Mouse (Mus musculus): ENCODE measurements around the gene Lemd2. TPM values are rescaled to one million over a fixed set of nuclear protein-coding genes. Genes with fewer than 3 reads are reported as not detected.
A peak's percentile ranks its signal among the peaks of the same experiment; 100 is the strongest.

Lemd2 gene
- polyA plus RNA-seq, 1 experiment: 64.0 TPM

- TF ChIP-seq POLR2A (IDR thresholded peaks at IDR 0.05; ENCODE audit: extremely low read depth, insufficient read depth, low read length) (no peak), CTCF (IDR thresholded peaks at IDR 0.05; ENCODE audit: extremely low read depth, insufficient read depth, low read length) (no peak)
- H3K4me1 ChIP-seq (ENCODE audit: control insufficient read depth, insufficient read depth, low read length): no peaks in the 10 kb centered on the region
- no peak overlapping the region for H3K4me3 ChIP-seq (ENCODE audit: insufficient read depth, low read length)
- no peak overlapping the region for H3K27ac ChIP-seq (ENCODE audit: insufficient read depth, low read length)
These were observed 21.9 kb downstream of the Lemd2 start for GRCm38 (mm10) chr17:27182401-27182800.

- H3K4me1 ChIP-seq (ENCODE audit: control insufficient read depth, insufficient read depth, low read length): no peaks in the 10 kb centered on the region
- TF ChIP-seq CTCF (IDR thresholded peaks at IDR 0.05; ENCODE audit: extremely low read depth, insufficient read depth, low read length) (peak; percentile 15; the same call in 1 of the 2 replicates), POLR2A (IDR thresholded peaks at IDR 0.05; ENCODE audit: extremely low read depth, insufficient read depth, low read length) (no peak)
These were observed 22.6 kb downstream of the Lemd2 start for GRCm38 (mm10) chr17:27181666-27182065.

GRCm38 (mm10) chr17:27179681-27180280 lies 24.5 kb downstream of the Lemd2 start:
- Histone ChIP-seq H3K4me3 (ENCODE audit: insufficient read depth, low read length) (no peak overlapping the region), H3K4me1 (ENCODE audit: control insufficient read depth, insufficient read depth, low read length) (no peaks in the 10 kb centered on the region), H3K27ac (ENCODE audit: insufficient read depth, low read length) (no peak overlapping the region)
- no peak for TF ChIP-seq CTCF (IDR thresholded peaks at IDR 0.05; ENCODE audit: extremely low read depth, insufficient read depth, low read length)
- no peak for TF ChIP-seq POLR2A (IDR thresholded peaks at IDR 0.05; ENCODE audit: extremely low read depth, insufficient read depth, low read length)

More at GRCm38 (mm10) chr17:27181666-27182065, 22.6 kb downstream of the Lemd2 start:
- H3K27ac ChIP-seq (ENCODE audit: insufficient read depth, low read length): no peak overlapping the region
- no peak overlapping the region for H3K4me3 ChIP-seq (ENCODE audit: insufficient read depth, low read length)

- TF ChIP-seq POLR2A (IDR thresholded peaks at IDR 0.05; ENCODE audit: extremely low read depth, insufficient read depth, low read length) (no peak), CTCF (IDR thresholded peaks at IDR 0.05; ENCODE audit: extremely low read depth, insufficient read depth, low read length) (no peak)
- Histone ChIP-seq H3K4me1 (ENCODE audit: control insufficient read depth, insufficient read depth, low read length) (no peaks in the 10 kb centered on the region), H3K27ac (ENCODE audit: insufficient read depth, low read length) (no peak overlapping the region), H3K4me3 (ENCODE audit: insufficient read depth, low read length) (no peak overlapping the region)
These were observed 25.7 kb downstream of the Lemd2 start for GRCm38 (mm10) chr17:27178427-27179177.

- Histone ChIP-seq H3K4me1 (ENCODE audit: control insufficient read depth, insufficient read depth, low read length) (no peaks in the 10 kb centered on the region), H3K4me3 (ENCODE audit: insufficient read depth, low read length) (no peak overlapping the region), H3K27ac (ENCODE audit: insufficient read depth, low read length) (no peak overlapping the region)
- no peak for TF ChIP-seq POLR2A (IDR thresholded peaks at IDR 0.05; ENCODE audit: extremely low read depth, insufficient read depth, low read length)
- no peak for TF ChIP-seq CTCF (IDR thresholded peaks at IDR 0.05; ENCODE audit: extremely low read depth, insufficient read depth, low read length)
These were observed 26.2 kb downstream of the Lemd2 start for GRCm38 (mm10) chr17:27178019-27178418.

GRCm38 (mm10) chr17:27176754-27177153 lies 27.5 kb downstream of the Lemd2 start:
- no peak overlapping the region for H3K4me3 ChIP-seq (ENCODE audit: insufficient read depth, low read length)
- H3K4me1 ChIP-seq (ENCODE audit: control insufficient read depth, insufficient read depth, low read length): no peaks in the 10 kb centered on the region
- H3K27ac ChIP-seq (ENCODE audit: insufficient read depth, low read length): no peak overlapping the region
- TF ChIP-seq CTCF (IDR thresholded peaks at IDR 0.05; ENCODE audit: extremely low read depth, insufficient read depth, low read length) (no peak), POLR2A (IDR thresholded peaks at IDR 0.05; ENCODE audit: extremely low read depth, insufficient read depth, low read length) (no peak)

GRCm38 (mm10) chr17:27176287-27176686 lies 28.0 kb downstream of the Lemd2 start:
- TF ChIP-seq CTCF (IDR thresholded peaks at IDR 0.05; ENCODE audit: extremely low read depth, insufficient read depth, low read length) (no peak), POLR2A (IDR thresholded peaks at IDR 0.05; ENCODE audit: extremely low read depth, insufficient read depth, low read length) (no peak)
- H3K27ac ChIP-seq (ENCODE audit: insufficient read depth, low read length): no peak overlapping the region
- no peak overlapping the region for H3K4me3 ChIP-seq (ENCODE audit: insufficient read depth, low read length)
- H3K4me1 ChIP-seq (ENCODE audit: control insufficient read depth, insufficient read depth, low read length): no peaks in the 10 kb centered on the region

- Histone ChIP-seq H3K27ac (ENCODE audit: insufficient read depth, low read length) (no peak overlapping the region), H3K4me3 (ENCODE audit: insufficient read depth, low read length) (no peak overlapping the region), H3K4me1 (ENCODE audit: control insufficient read depth, insufficient read depth, low read length) (no peaks in the 10 kb centered on the region)
- TF ChIP-seq CTCF (IDR thresholded peaks at IDR 0.05; ENCODE audit: extremely low read depth, insufficient read depth, low read length) (no peak), POLR2A (IDR thresholded peaks at IDR 0.05; ENCODE audit: extremely low read depth, insufficient read depth, low read length) (no peak)
These were observed 28.9 kb downstream of the Lemd2 start for GRCm38 (mm10) chr17:27175196-27175874.

- TF ChIP-seq CTCF (IDR thresholded peaks at IDR 0.05; ENCODE audit: extremely low read depth, insufficient read depth, low read length): no peak
- TF ChIP-seq POLR2A (IDR thresholded peaks at IDR 0.05; ENCODE audit: extremely low read depth, insufficient read depth, low read length): no peak
- Histone ChIP-seq H3K27ac (ENCODE audit: insufficient read depth, low read length) (no peak overlapping the region), H3K4me3 (ENCODE audit: insufficient read depth, low read length) (no peak overlapping the region), H3K4me1 (ENCODE audit: control insufficient read depth, insufficient read depth, low read length) (no peaks in the 10 kb centered on the region)
These were observed 30.6 kb downstream of the Lemd2 start for GRCm38 (mm10) chr17:27173715-27174114.

Measured in cortical plate, adult 2 months (tissue).